9 mouse cellular contexts compared by ENCODE assay signal in the genomic region with DNA sequence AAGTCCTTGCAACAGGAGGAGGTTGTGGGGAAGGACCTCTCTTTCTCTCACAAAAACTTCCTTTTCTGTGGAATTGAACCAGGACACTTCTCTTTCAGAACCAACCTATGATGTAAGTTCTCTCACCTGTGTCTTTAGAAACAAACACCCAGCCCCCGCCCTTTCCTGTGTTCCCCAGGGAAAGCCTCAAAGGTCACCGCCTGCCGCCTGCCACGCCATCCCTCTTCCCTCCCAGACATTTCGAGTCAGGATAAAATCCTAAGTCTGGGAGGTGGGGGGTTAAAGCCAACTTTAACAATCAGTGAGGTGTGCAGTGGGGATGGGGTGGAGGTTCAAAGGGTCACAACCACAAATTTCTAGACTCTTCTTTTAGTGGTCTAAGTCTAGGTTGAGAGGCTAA.
"Had no signal": no experiment of that assay in that cellular context is flagged by ENCODE, and none has a peak within 500 bp of the region (broad histone marks: within the 10 kb centered on the region; RNA-seq: fewer than 3 reads in every experiment).

No protein-coding gene starts in this region.

- DNase-seq: left cerebral cortex, postnatal 4 days; liver, embryonic 13.5 days; lung, adult 18-20 months; lung, postnatal 36 days; right cerebral cortex, postnatal 14 days; thymus, postnatal 4 days had no signal

- H3K4me3 ChIP-seq: limb, embryonic 13.5 days; liver, embryonic 13.5 days; midbrain, embryonic 13.5 days had no signal

- H3K27me3 ChIP-seq: liver, embryonic 13.5 days had no signal

- H3K9ac ChIP-seq: limb, embryonic 13.5 days; liver, embryonic 13.5 days; midbrain, embryonic 13.5 days had no signal

- H3K4me2 ChIP-seq: limb, embryonic 13.5 days; liver, embryonic 13.5 days; midbrain, embryonic 13.5 days had no signal

- H3K27ac ChIP-seq: limb, embryonic 13.5 days; liver, embryonic 13.5 days; midbrain, embryonic 13.5 days had no signal

- H3K9me3 ChIP-seq: limb, embryonic 13.5 days; liver, embryonic 13.5 days; midbrain, embryonic 13.5 days had no signal

- ATAC-seq: intestine, embryonic 16.5 days; midbrain, embryonic 13.5 days had no signal

- H3K4me1 ChIP-seq: limb, embryonic 13.5 days; liver, embryonic 13.5 days; midbrain, embryonic 13.5 days had no signal

- H3K36me3 ChIP-seq: limb, embryonic 13.5 days; liver, embryonic 13.5 days; midbrain, embryonic 13.5 days had no signal
